8 mouse cellular contexts compared by ENCODE assay signal in the genomic region with DNA sequence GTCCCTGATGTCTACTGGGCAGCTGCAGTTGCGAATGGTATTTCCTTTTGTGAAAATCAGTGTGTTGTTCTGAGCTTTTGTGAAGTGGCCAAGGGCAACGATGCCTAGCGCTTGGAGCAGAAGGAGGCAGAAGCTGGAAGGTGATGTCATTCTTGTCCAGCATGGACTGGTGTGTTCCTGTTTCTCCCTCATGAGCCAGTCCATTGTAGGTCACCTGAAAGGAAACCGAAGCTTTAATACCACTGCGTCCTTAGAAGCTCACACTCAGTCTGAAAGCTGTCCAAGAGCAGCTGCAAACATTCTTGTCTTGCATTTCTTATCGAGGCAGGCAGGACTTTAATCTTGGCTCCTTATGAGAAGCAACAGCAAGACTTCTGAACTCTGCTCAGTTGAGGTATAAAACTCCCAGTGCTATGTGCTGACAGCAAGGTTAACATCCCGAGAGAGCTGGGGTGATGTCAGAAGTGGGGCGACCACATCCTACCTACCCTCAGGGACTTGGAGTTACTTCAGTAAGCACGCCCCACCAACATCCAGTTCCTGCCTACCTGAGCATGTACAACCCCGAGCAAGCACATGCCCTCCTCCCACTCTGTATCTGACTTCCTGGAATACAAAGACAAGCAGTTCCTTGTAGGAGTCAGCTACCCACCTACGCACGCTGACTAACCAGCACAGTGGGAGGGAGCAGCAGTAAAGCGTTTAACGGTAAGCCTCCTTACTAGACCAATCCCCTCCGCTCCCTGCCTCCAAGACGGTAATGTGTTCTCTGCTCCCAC. TPM values are rescaled to one million over a fixed set of nuclear protein-coding genes. Genes with fewer than 3 reads are reported as not detected.
A peak's percentile ranks its signal among the peaks of the same experiment; 100 is the strongest.
DNase-seq lines count a peak whose midpoint lies in the region; ATAC-seq and TF ChIP-seq lines count a peak whose summit lies in the region.

No protein-coding gene starts in this region.

- H3K4me1 ChIP-seq in lung, adult 2 months (ENCODE audit: control insufficient read depth, insufficient read depth, low read length) = no peaks in the 10 kb centered on the region
- 0 out of 2 replicates have a peak, but pooled peaks cover 8% of the 10 kb centered on the region for H3K4me1 ChIP-seq in intestine, postnatal 0 days (replicated peaks; ENCODE audit: control insufficient read depth, insufficient read depth, low read length)
- H3K4me1 ChIP-seq in megakaryocyte, embryonic 14.5 days = peaks cover 29% of the 10 kb centered on the region

- peak overlapping the region; percentile 92 for H3K27ac ChIP-seq in intestine, postnatal 0 days (ENCODE audit: low read depth, low read length)

- ATAC-seq in intestine, postnatal 0 days = peak; percentile 92

- no peaks in the 10 kb centered on the region for H3K36me3 ChIP-seq in intestine, postnatal 0 days (ENCODE audit: control insufficient read depth, insufficient read depth)
- H3K36me3 ChIP-seq in megakaryocyte, embryonic 14.5 days (replicated peaks; ENCODE audit: low read length) = no peaks in the 10 kb centered on the region

- H3K4me3 ChIP-seq in lung, adult 2 months (replicated peaks; ENCODE audit: extremely low read depth, low read depth, low read length) = no peak overlapping the region
- H3K4me3 ChIP-seq in intestine, postnatal 0 days (ENCODE audit: low read depth, low read length) = no peak overlapping the region
- H3K4me3 ChIP-seq in megakaryocyte, embryonic 14.5 days (replicated peaks) = peak overlapping the region; percentile 78

- DNase-seq in lung, adult 18-20 months = peak; percentile 12 to 31
- DNase-seq in lung, adult 2 months = no peak
- DNase-seq in c-Kit-negative CD71-positive TER-119-positive erythroid progenitor cells, embryonic 14.5 days (ENCODE audit: low read depth, low spot score) = peak; percentile 50
- no peak for DNase-seq in cerebellum, adult 8-10 months
- no peak for DNase-seq in gastrocnemius, postnatal 25 days
- no peak for DNase-seq in cerebellum, adult 11 months

- no peaks in the 10 kb centered on the region for H3K9me3 ChIP-seq in intestine, postnatal 0 days (ENCODE audit: control insufficient read depth)
- H3K9me3 ChIP-seq in megakaryocyte, embryonic 14.5 days = no peaks in the 10 kb centered on the region

- TF ChIP-seq CTCF in lung, adult 2 months (IDR thresholded peaks at IDR 0.05; ENCODE audit: insufficient read depth, low read length) = no peak
- no peak for TF ChIP-seq CTCF in intestine, postnatal 0 days (IDR thresholded peaks at IDR 0.05; ENCODE audit: low read depth)

- 35% methylated on average over 16 of the region's 16 CpGs for whole genome bisulfite sequencing in lung, adult 2 months
- WGBS in intestine, postnatal 0 days = 32% methylated on average over 16 of the region's 16 CpGs

- peak overlapping the region; percentile 18 for H3K9ac ChIP-seq in intestine, postnatal 0 days (ENCODE audit: low read depth, low read length)

- no peaks in the 10 kb centered on the region for H3K27me3 ChIP-seq in intestine, postnatal 0 days (replicated peaks; ENCODE audit: control insufficient read depth, insufficient read depth, low read length)
- peaks cover 34% of the 10 kb centered on the region for H3K27me3 ChIP-seq in megakaryocyte, embryonic 14.5 days (replicated peaks)

- H3K4me2 ChIP-seq in intestine, postnatal 0 days (replicated peaks; ENCODE audit: low read depth) = peak overlapping the region; percentile 46

- TF ChIP-seq POLR2A in lung, adult 2 months (IDR thresholded peaks at IDR 0.05; ENCODE audit: borderline replicate concordance, extremely low read depth, low read depth, low read length) = no peak

RNA-seq across cellular contexts. Expression of a gene that starts 11.9 kb away (rescaled TPM):
- polyA plus RNA-seq in lung, adult 2 months (2012; rRNA removed) = 12.2 and 21.7 TPM in 2 replicates
- polyA plus RNA-seq in intestine, postnatal 0 days (2015; fragmentation: Nextera tagmentation; extraction: Ambion mirVana) = 17.3 and 19.1 TPM in 2 replicates
- 2.0 and 4.8 TPM in 2 replicates for polyA plus RNA-seq in megakaryocyte, embryonic 14.5 days (2012; ENCODE audit: insufficient read depth, low replicate concordance)
- 1 to 10 TPM; 8.9 to 9.8 TPM for total RNA-seq in gastrocnemius, postnatal 25 days (2021)

RNA-seq across cellular contexts. Expression of a gene that starts 38.7 kb away (rescaled TPM):
- 0.23 and 0.30 TPM in 2 replicates for polyA plus RNA-seq in lung, adult 2 months (2012; rRNA removed)
- polyA plus RNA-seq in intestine, postnatal 0 days (2015; fragmentation: Nextera tagmentation; extraction: Ambion mirVana) = 0.34 and 0.44 TPM in 2 replicates
- not detected in 2 replicates for polyA plus RNA-seq in megakaryocyte, embryonic 14.5 days (2012; ENCODE audit: insufficient read depth, low replicate concordance)
- under 1 TPM; 0.33 to 0.38 TPM for total RNA-seq in gastrocnemius, postnatal 25 days (2021)

RNA-seq across cellular contexts. Expression of a gene that starts 45.1 kb away (rescaled TPM):
- 35.8 and 42.2 TPM in 2 replicates for polyA plus RNA-seq in lung, adult 2 months (2012; rRNA removed)
- polyA plus RNA-seq in intestine, postnatal 0 days (2015; fragmentation: Nextera tagmentation; extraction: Ambion mirVana) = 15.8 and 16.6 TPM in 2 replicates
- polyA plus RNA-seq in megakaryocyte, embryonic 14.5 days (2012; ENCODE audit: insufficient read depth, low replicate concordance) = 4.5 and 14.4 TPM in 2 replicates
- total RNA-seq in gastrocnemius, postnatal 25 days (2021) = 10 to 100 TPM in 1 of 2 experiments, 1 to 10 TPM in 1; 10.0 to 10.9 TPM

Comparison
In these comparisons a context has a peak if more than half of its experiments do, and no peak if none do; other contexts are left out.
1. DNase-seq: peak in lung, adult 18-20 months (2 of 2) and c-Kit-negative CD71-positive TER-119-positive erythroid progenitor cells, embryonic 14.5 days (single experiment); none in lung, adult 2 months (single experiment), cerebellum, adult 8-10 months (single experiment), gastrocnemius, postnatal 25 days (single experiment) and cerebellum, adult 11 months (single experiment).